Mouse (Mus musculus): Measurements from ENCODE around the gene Bmp3. TPM values are rescaled to one million over a fixed set of nuclear protein-coding genes. Genes with fewer than 3 reads are reported as not detected.

Bmp3 gene
- total RNA-seq, 1 experiment = not detected

GRCm38 (mm10) chr5:98900926-98901325, 46.7 kb downstream of the Bmp3 start:
- H3K4me1 ChIP-seq (ENCODE audit: control insufficient read depth in 2 of 2, insufficient read depth in 2 of 2, low read length in 2 of 2, poor library complexity in 1 of 2) = no peaks in the 10 kb centered on the region
- no peak overlapping the region for H3K9ac ChIP-seq (ENCODE audit: insufficient read depth, low read depth, low read length, poor library complexity, severe bottlenecking)
- DNase-seq (ENCODE audit: low read depth, low spot score) = no peak
- no peaks in the 10 kb centered on the region for H3K9me3 ChIP-seq (ENCODE audit: control insufficient read depth, insufficient read depth, low read depth, low read length)
- TF ChIP-seq MAFK (IDR thresholded peaks at IDR 0.05; ENCODE audit: insufficient read depth, low read depth, low read length) (no peak), ZNF384 (IDR thresholded peaks at IDR 0.05; ENCODE audit: low read depth, low read length) (no peak), HCFC1 (IDR thresholded peaks at IDR 0.05; ENCODE audit: borderline replicate concordance, insufficient read depth, low read length) (no peak), CHD2 (IDR thresholded peaks at IDR 0.05; ENCODE audit: low read depth, low read length) (no peak), ZC3H11A (IDR thresholded peaks at IDR 0.05; ENCODE audit: borderline replicate concordance, low read depth, low read length) (no peak)
- in situ Hi-C loops (cut with MboI; ENCODE audit: low sequenced_read_pairs in 2 of 2, unreplicated experiment in 2 of 2) = no loop called here
- H3K4me3 ChIP-seq (ENCODE audit: insufficient read depth in 1 of 2, low read depth in 1 of 2, low read length in 2 of 2, poor library complexity in 1 of 2, severe bottlenecking in 1 of 2) = no peak overlapping the region
- no peak overlapping the region for H3K27ac ChIP-seq (ENCODE audit: insufficient read depth, low read depth, low read length, poor library complexity, severe bottlenecking)
- H3K36me3 ChIP-seq (ENCODE audit: control insufficient read depth, insufficient read depth, low read length, poor library complexity, severe bottlenecking) = no peaks in the 10 kb centered on the region

- H3K36me3 ChIP-seq (ENCODE audit: control insufficient read depth, insufficient read depth, low read length, poor library complexity, severe bottlenecking) = no peaks in the 10 kb centered on the region
- H3K4me3 ChIP-seq (ENCODE audit: insufficient read depth in 1 of 2, low read depth in 1 of 2, low read length in 2 of 2, poor library complexity in 1 of 2, severe bottlenecking in 1 of 2) = no peak overlapping the region
- no peaks in the 10 kb centered on the region for H3K4me1 ChIP-seq (ENCODE audit: control insufficient read depth in 2 of 2, insufficient read depth in 2 of 2, low read length in 2 of 2, poor library complexity in 1 of 2)
- DNase-seq (ENCODE audit: low read depth, low spot score) = no peak
- no peak overlapping the region for H3K27ac ChIP-seq (ENCODE audit: insufficient read depth, low read depth, low read length, poor library complexity, severe bottlenecking)
- in situ Hi-C loops (cut with MboI; ENCODE audit: low sequenced_read_pairs in 2 of 2, unreplicated experiment in 2 of 2) = no loop called here
- no peaks in the 10 kb centered on the region for H3K9me3 ChIP-seq (ENCODE audit: control insufficient read depth, insufficient read depth, low read depth, low read length)
- no peak overlapping the region for H3K9ac ChIP-seq (ENCODE audit: insufficient read depth, low read depth, low read length, poor library complexity, severe bottlenecking)
- TF ChIP-seq HCFC1 (IDR thresholded peaks at IDR 0.05; ENCODE audit: borderline replicate concordance, insufficient read depth, low read length) (no peak), MAFK (IDR thresholded peaks at IDR 0.05; ENCODE audit: insufficient read depth, low read depth, low read length) (no peak), ZC3H11A (IDR thresholded peaks at IDR 0.05; ENCODE audit: borderline replicate concordance, low read depth, low read length) (no peak), CHD2 (IDR thresholded peaks at IDR 0.05; ENCODE audit: low read depth, low read length) (no peak), ZNF384 (IDR thresholded peaks at IDR 0.05; ENCODE audit: low read depth, low read length) (no peak)
These were observed 48.1 kb downstream of the Bmp3 start for GRCm38 (mm10) chr5:98902339-98902738.

GRCm38 (mm10) chr5:98918716-98919115, 64.5 kb downstream of the Bmp3 start:
- H3K36me3 ChIP-seq (ENCODE audit: control insufficient read depth, insufficient read depth, low read length, poor library complexity, severe bottlenecking) = no peaks in the 10 kb centered on the region
- DNase-seq (ENCODE audit: low read depth, low spot score) = no peak
- no peak overlapping the region for H3K9ac ChIP-seq (ENCODE audit: insufficient read depth, low read depth, low read length, poor library complexity, severe bottlenecking)
- H3K9me3 ChIP-seq (ENCODE audit: control insufficient read depth, insufficient read depth, low read depth, low read length) = no peaks in the 10 kb centered on the region
- TF ChIP-seq HCFC1 (IDR thresholded peaks at IDR 0.05; ENCODE audit: borderline replicate concordance, insufficient read depth, low read length) = no peak
- no peak for TF ChIP-seq CHD2 (IDR thresholded peaks at IDR 0.05; ENCODE audit: low read depth, low read length)
- TF ChIP-seq ZNF384 (IDR thresholded peaks at IDR 0.05; ENCODE audit: low read depth, low read length) = no peak
- no peak for TF ChIP-seq MAFK (IDR thresholded peaks at IDR 0.05; ENCODE audit: insufficient read depth, low read depth, low read length)
- no peak for TF ChIP-seq ZC3H11A (IDR thresholded peaks at IDR 0.05; ENCODE audit: borderline replicate concordance, low read depth, low read length)
- peaks cover 2 to 4% of the 10 kb centered on the region in 2 experiments; a peak in 2 of 4 replicates for H3K4me1 ChIP-seq (ENCODE audit: control insufficient read depth in 2 of 2, insufficient read depth in 2 of 2, low read length in 2 of 2, poor library complexity in 1 of 2)
- H3K4me3 ChIP-seq (ENCODE audit: insufficient read depth in 1 of 2, low read depth in 1 of 2, low read length in 2 of 2, poor library complexity in 1 of 2, severe bottlenecking in 1 of 2) = no peak overlapping the region
- in situ Hi-C loops (cut with MboI; ENCODE audit: low sequenced_read_pairs in 2 of 2, unreplicated experiment in 2 of 2) = no loop called here
- 0 out of 2 replicates have a peak overlapping the region, but pooled peaks have one; percentile 50 for H3K27ac ChIP-seq (ENCODE audit: insufficient read depth, low read depth, low read length, poor library complexity, severe bottlenecking)

GRCm38 (mm10) chr5:98921608-98922007, 67.4 kb downstream of the Bmp3 start:
- H3K9me3 ChIP-seq (ENCODE audit: control insufficient read depth, insufficient read depth, low read depth, low read length) = no peaks in the 10 kb centered on the region
- no peak overlapping the region for H3K27ac ChIP-seq (ENCODE audit: insufficient read depth, low read depth, low read length, poor library complexity, severe bottlenecking)
- H3K4me3 ChIP-seq (ENCODE audit: insufficient read depth in 1 of 2, low read depth in 1 of 2, low read length in 2 of 2, poor library complexity in 1 of 2, severe bottlenecking in 1 of 2) = no peak overlapping the region
- no peaks in the 10 kb centered on the region for H3K36me3 ChIP-seq (ENCODE audit: control insufficient read depth, insufficient read depth, low read length, poor library complexity, severe bottlenecking)
- TF ChIP-seq MAFK (IDR thresholded peaks at IDR 0.05; ENCODE audit: insufficient read depth, low read depth, low read length) (0 out of 2 replicates have a peak, but pooled peaks have one; percentile 54), CHD2 (IDR thresholded peaks at IDR 0.05; ENCODE audit: low read depth, low read length) (no peak), ZC3H11A (IDR thresholded peaks at IDR 0.05; ENCODE audit: borderline replicate concordance, low read depth, low read length) (no peak)
- in situ Hi-C loops (cut with MboI; ENCODE audit: low sequenced_read_pairs in 2 of 2, unreplicated experiment in 2 of 2) = no loop called here
- DNase-seq (ENCODE audit: low read depth, low spot score) = peak; percentile 49
- peaks cover 2 to 4% of the 10 kb centered on the region in 2 experiments; a peak in 2 of 4 replicates for H3K4me1 ChIP-seq (ENCODE audit: control insufficient read depth in 2 of 2, insufficient read depth in 2 of 2, low read length in 2 of 2, poor library complexity in 1 of 2)
- no peak overlapping the region for H3K9ac ChIP-seq (ENCODE audit: insufficient read depth, low read depth, low read length, poor library complexity, severe bottlenecking)

- Histone ChIP-seq H3K36me3 (ENCODE audit: control insufficient read depth, insufficient read depth, low read length, poor library complexity, severe bottlenecking) (no peaks in the 10 kb centered on the region), H3K4me3 (ENCODE audit: insufficient read depth in 1 of 2, low read depth in 1 of 2, low read length in 2 of 2, poor library complexity in 1 of 2, severe bottlenecking in 1 of 2) (no peak overlapping the region), H3K9me3 (ENCODE audit: control insufficient read depth, insufficient read depth, low read depth, low read length) (no peaks in the 10 kb centered on the region), H3K27ac (ENCODE audit: insufficient read depth, low read depth, low read length, poor library complexity, severe bottlenecking) (no peak overlapping the region), H3K4me1 (ENCODE audit: control insufficient read depth in 2 of 2, insufficient read depth in 2 of 2, low read length in 2 of 2, poor library complexity in 1 of 2) (peaks cover 2 to 4% of the 10 kb centered on the region in 2 experiments; a peak in 2 of 4 replicates), H3K9ac (ENCODE audit: insufficient read depth, low read depth, low read length, poor library complexity, severe bottlenecking) (no peak overlapping the region)
- in situ Hi-C loops (cut with MboI; ENCODE audit: low sequenced_read_pairs in 2 of 2, unreplicated experiment in 2 of 2) = no loop called here
- TF ChIP-seq HCFC1 (IDR thresholded peaks at IDR 0.05; ENCODE audit: borderline replicate concordance, insufficient read depth, low read length) (no peak), ZNF384 (IDR thresholded peaks at IDR 0.05; ENCODE audit: low read depth, low read length) (no peak), ZC3H11A (IDR thresholded peaks at IDR 0.05; ENCODE audit: borderline replicate concordance, low read depth, low read length) (no peak)
- DNase-seq (ENCODE audit: low read depth, low spot score) = no peak
These were observed 68.7 kb downstream of the Bmp3 start for GRCm38 (mm10) chr5:98922921-98923320.

Other genes with a start within 250 kb of the Bmp3 start
- 0.53 and 1.8 TPM in 2 replicates for gene Prkg2, start 182.9 kb downstream of the Bmp3 start, total RNA-seq (2012; rRNA removed)